Mouse (Mus musculus) liver, embryonic 15.5 days (tissue): ENCODE results near the gene Flvcr2. TPM values are rescaled to one million over a fixed set of nuclear protein-coding genes. Genes with fewer than 3 reads are reported as not detected.

Experiments
- ATAC-seq: fragments of 200-750 bp; cut with Nextera tagmentation; 2 replicates; pipeline ENCODE4 v1.8.0; 2017; ENCODE audit warnings: moderate number of reproducible peaks, mild to moderate bottlenecking, moderate library complexity; ENCODE audit not compliant: insufficient read depth
- H3K27ac ChIP-seq: fragments of 300-500 bp; sonication (generic); replicated peaks from 2 replicates; pipeline ENCODE4 v1.5.1; 2015; ENCODE audit warnings: mild to moderate bottlenecking, inconsistent platforms
- H3K27me3 ChIP-seq: fragments of 300-500 bp; sonication (generic); 2 replicates; pipeline ENCODE4 v1.6.1; 2015; ENCODE audit warnings: mild to moderate bottlenecking, inconsistent platforms
- H3K36me3 ChIP-seq: fragments of 300-500 bp; sonication (generic); replicated peaks from 2 replicates; pipeline ENCODE4 v1.6.1; 2015; ENCODE audit warnings: moderate library complexity, mild to moderate bottlenecking, inconsistent platforms
- H3K4me1 ChIP-seq: fragments of 300-500 bp; sonication (generic); replicated peaks from 2 replicates; pipeline ENCODE4 v1.6.1; 2015; ENCODE audit warnings: inconsistent platforms
- H3K4me2 ChIP-seq: fragments of 300-500 bp; sonication (generic); 2 replicates; pipeline ENCODE4 v1.6.1; 2015; ENCODE audit warnings: moderate library complexity, mild to moderate bottlenecking, inconsistent platforms
- H3K4me3 ChIP-seq: fragments of 300-500 bp; sonication (generic); replicated peaks from 2 replicates; pipeline ENCODE4 v1.5.1; 2015; ENCODE audit warnings: mild to moderate bottlenecking, inconsistent platforms
- H3K9ac ChIP-seq: fragments of 300-500 bp; sonication (generic); 2 replicates; pipeline ENCODE4 v1.6.1; 2015; ENCODE audit warnings: moderate library complexity, mild to moderate bottlenecking, inconsistent platforms
- H3K9me3 ChIP-seq: fragments of 300-500 bp; sonication (generic); replicated peaks from 2 replicates; pipeline ENCODE4 v1.6.1; 2016; ENCODE audit warnings: inconsistent platforms
- WGBS: fragments of 180-500 bp; shearing (Covaris S2); methylation state at CpG from one replicate; pipeline ENCODE4 v1.1.7; 2015; ENCODE audit warnings: mixed read lengths; ENCODE audit not compliant: insufficient replicate concordance; 5-methylcytosine and 5-hydroxymethylcytosine counted together
- polyA plus RNA-seq: library from polyadenylated mRNA; unstranded; fragments of >200 nt; fragmentation: Nextera tagmentation; extraction: Ambion mirVana; gene quantifications from 2 replicates; pipeline ENCODE4 v1.2.1, GENCODE M21; 2015

Gene Flvcr2
- polyA plus RNA-seq, 1 experiment from 2014 or later, result 7.2 TPM

DNA sequence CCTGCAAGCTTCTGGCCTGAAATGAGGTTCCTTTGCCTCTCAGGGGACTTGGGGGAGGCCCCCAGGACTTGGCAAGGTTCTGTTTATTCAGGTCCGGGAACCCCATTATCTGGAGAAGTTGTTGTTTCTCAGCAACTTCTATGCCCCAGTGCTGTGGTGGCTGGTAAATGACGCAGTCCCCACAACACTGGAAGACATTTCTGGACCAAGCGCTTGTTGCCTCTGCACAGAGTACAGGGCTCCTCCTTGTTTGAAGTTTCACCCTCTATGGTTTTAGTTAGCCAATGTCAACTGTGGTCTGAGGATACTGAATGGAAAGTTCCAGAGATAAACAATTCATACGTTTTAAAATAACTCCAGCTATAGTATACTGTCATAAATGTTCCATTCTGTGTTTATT lies 39.4 kb upstream of the Flvcr2 start:
- Histone ChIP-seq H3K9me3 (no peaks in the 10 kb centered on the region), H3K36me3 (no peaks in the 10 kb centered on the region), H3K4me3 (no peak overlapping the region), H3K27ac (no peak overlapping the region), H3K4me1 (peaks cover 23% of the 10 kb centered on the region), H3K9ac (no peak overlapping the region), H3K4me2 (no peak overlapping the region), H3K27me3 (0 out of 2 replicates have a peak, but pooled peaks cover 7% of the 10 kb centered on the region)
- 71% methylated on average over 4 of the region's 4 CpGs for WGBS
- no peak for ATAC-seq

DNA sequence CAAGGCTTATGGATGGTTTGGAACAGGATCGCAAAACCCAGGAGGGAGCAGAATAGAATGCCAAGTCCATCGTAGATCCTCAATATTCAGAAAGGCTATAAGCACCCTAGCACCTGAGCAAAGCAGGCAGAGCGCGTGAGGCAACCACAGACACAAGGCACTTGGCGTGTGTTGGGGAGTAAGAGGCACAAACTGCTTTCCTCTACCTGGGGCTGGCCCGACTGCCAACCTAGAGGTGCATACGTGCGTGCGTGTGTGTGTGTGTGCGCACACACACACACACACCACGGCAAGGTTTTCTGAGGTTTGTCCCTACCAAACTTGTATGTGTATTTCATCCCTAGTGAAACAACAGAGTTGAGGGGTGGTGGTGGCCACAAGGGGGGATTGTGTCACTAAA lies 38.9 kb upstream of the Flvcr2 start:
- WGBS, result 76% methylated on average over 11 of the region's 11 CpGs
- H3K9ac ChIP-seq, result no peak overlapping the region
- no peaks in the 10 kb centered on the region for H3K9me3 ChIP-seq
- H3K27ac ChIP-seq, result no peak overlapping the region
- H3K36me3 ChIP-seq, result no peaks in the 10 kb centered on the region
- peaks cover 23% of the 10 kb centered on the region for H3K4me1 ChIP-seq
- H3K4me2 ChIP-seq, result no peak overlapping the region
- ATAC-seq, result no peak
- no peak overlapping the region for H3K4me3 ChIP-seq
- 0 out of 2 replicates have a peak, but pooled peaks cover 7% of the 10 kb centered on the region for H3K27me3 ChIP-seq

DNA sequence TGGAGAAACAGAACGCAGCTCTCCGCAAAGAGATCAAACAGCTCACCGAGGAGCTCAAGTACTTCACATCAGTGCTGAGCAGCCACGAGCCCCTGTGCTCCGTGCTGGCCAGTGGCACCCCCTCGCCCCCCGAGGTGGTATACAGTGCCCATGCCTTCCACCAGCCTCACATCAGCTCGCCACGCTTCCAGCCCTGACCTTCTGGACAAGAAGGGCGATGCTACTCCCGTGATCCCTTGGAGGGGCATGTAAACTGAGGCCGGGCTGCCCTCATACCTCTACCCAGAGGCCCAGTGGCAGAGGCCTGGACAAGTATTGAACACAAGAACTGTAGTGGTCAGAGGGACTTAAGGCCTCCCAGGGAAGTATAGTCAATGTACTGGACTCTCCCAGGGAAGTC lies 37.8 kb upstream of the Flvcr2 start:
- H3K4me2 ChIP-seq, result no peak overlapping the region
- 0 out of 2 replicates have a peak, but pooled peaks cover 7% of the 10 kb centered on the region for H3K27me3 ChIP-seq
- WGBS, result 70% methylated on average over 12 of the region's 12 CpGs
- H3K36me3 ChIP-seq, result no peaks in the 10 kb centered on the region
- H3K9ac ChIP-seq, result no peak overlapping the region
- no peak overlapping the region for H3K4me3 ChIP-seq
- ATAC-seq, result no peak
- no peaks in the 10 kb centered on the region for H3K9me3 ChIP-seq
- H3K27ac ChIP-seq, result no peak overlapping the region
- H3K4me1 ChIP-seq, result peaks cover 23% of the 10 kb centered on the region

DNA sequence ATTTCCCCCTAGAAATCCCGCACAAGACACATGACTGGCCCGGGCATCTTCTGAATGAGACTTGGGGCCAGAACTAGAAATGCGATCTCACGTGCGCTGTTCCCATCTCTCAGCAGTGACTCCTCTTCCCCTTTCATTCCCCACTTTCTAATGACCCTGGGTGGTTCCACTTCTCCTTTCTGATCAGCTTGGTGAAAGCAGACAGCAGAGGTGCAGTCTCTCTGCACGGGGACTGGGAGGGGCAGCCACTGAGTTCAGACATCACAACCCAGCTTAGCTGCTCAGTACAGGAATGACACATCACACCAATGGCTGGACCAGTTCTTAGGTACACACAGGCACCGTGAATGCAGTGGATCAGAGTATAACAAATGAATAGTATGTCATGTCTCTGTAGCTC lies 35.6 kb upstream of the Flvcr2 start:
- Histone ChIP-seq H3K9me3 (no peaks in the 10 kb centered on the region), H3K4me3 (no peak overlapping the region), H3K4me2 (no peak overlapping the region), H3K27ac (no peak overlapping the region), H3K27me3 (0 out of 2 replicates have a peak, but pooled peaks cover 7% of the 10 kb centered on the region), H3K4me1 (peaks cover 7% of the 10 kb centered on the region), H3K36me3 (no peaks in the 10 kb centered on the region), H3K9ac (no peak overlapping the region)
- WGBS, result 41% methylated on average over 7 of the region's 7 CpGs
- ATAC-seq, result no peak

DNA sequence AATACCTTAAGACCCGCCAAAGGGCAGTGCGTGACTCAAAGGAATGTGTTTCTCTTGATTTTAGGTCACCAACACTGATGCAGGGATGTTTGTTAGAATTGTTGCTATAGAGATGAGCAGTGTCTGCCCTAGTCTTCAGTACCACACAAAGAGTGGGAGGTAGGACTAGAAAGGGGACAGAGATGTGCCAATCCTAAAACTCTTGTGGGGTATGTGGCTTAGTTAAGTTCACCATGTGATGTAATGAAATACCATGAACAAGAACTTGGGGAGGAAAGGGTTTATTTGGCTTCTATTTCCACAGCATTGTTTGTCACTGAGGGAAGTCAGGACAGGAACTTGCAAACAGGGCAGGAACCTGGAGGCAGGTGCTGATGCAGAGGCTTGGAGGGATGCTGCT lies 33.8 kb upstream of the Flvcr2 start:
- Histone ChIP-seq H3K27ac (no peak overlapping the region), H3K4me3 (no peak overlapping the region), H3K9ac (no peak overlapping the region), H3K4me2 (no peak overlapping the region), H3K36me3 (no peaks in the 10 kb centered on the region), H3K9me3 (no peaks in the 10 kb centered on the region), H3K27me3 (no peaks in the 10 kb centered on the region), H3K4me1 (no peaks in the 10 kb centered on the region)
- no peak for ATAC-seq
- WGBS, result 61% methylated on average over 2 of the region's 2 CpGs

DNA sequence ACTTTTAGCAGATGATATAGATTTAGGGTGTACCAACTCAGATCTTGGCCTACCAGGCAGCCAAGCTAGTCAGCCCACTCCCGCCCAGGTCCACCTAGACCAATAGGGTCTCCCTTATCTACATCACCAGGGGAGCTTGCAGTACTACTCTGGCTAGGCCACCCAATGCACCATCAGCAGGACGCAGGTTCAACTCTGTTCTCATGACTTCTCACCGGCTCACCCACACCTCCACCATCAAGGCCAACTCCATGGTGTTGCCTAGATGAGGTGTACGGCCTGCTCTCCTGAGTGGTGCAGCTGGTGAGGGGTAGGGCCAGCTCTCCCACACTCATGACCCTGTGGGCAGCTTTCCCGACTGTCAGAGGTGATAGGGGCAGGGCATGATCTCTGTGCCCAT lies 32.2 kb upstream of the Flvcr2 start:
- Histone ChIP-seq H3K36me3 (no peaks in the 10 kb centered on the region), H3K4me1 (no peaks in the 10 kb centered on the region), H3K27me3 (no peaks in the 10 kb centered on the region), H3K9me3 (no peaks in the 10 kb centered on the region), H3K4me3 (no peak overlapping the region), H3K9ac (no peak overlapping the region), H3K4me2 (no peak overlapping the region), H3K27ac (no peak overlapping the region)
- 70% methylated on average over 5 of the region's 5 CpGs for WGBS
- ATAC-seq, result no peak

DNA sequence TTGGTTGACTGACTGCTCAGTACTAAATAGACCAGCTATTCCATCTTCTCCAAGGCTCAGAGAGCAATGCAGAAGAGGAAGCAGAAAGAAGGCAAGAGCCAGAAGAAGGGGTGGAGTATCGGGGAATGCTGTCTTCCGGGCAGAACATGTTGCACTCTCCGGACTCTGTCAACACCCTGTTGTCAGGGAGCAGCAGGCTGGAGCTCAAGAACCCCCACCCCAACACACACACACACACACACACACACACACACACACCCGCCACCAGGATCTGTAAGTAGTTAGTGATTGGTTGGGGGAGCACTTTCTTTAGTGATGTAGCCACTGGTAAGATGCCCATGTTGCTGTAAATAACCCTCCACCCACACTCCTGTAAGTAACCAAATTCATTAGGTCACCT lies 21.0 kb upstream of the Flvcr2 start:
- H3K4me2 ChIP-seq, result no peak overlapping the region
- no peak for ATAC-seq
- WGBS, result 45% methylated on average over 4 of the region's 4 CpGs
- no peaks in the 10 kb centered on the region for H3K36me3 ChIP-seq
- no peak overlapping the region for H3K27ac ChIP-seq
- H3K4me3 ChIP-seq, result no peak overlapping the region
- no peaks in the 10 kb centered on the region for H3K4me1 ChIP-seq
- H3K9me3 ChIP-seq, result no peaks in the 10 kb centered on the region
- no peaks in the 10 kb centered on the region for H3K27me3 ChIP-seq
- no peak overlapping the region for H3K9ac ChIP-seq

DNA sequence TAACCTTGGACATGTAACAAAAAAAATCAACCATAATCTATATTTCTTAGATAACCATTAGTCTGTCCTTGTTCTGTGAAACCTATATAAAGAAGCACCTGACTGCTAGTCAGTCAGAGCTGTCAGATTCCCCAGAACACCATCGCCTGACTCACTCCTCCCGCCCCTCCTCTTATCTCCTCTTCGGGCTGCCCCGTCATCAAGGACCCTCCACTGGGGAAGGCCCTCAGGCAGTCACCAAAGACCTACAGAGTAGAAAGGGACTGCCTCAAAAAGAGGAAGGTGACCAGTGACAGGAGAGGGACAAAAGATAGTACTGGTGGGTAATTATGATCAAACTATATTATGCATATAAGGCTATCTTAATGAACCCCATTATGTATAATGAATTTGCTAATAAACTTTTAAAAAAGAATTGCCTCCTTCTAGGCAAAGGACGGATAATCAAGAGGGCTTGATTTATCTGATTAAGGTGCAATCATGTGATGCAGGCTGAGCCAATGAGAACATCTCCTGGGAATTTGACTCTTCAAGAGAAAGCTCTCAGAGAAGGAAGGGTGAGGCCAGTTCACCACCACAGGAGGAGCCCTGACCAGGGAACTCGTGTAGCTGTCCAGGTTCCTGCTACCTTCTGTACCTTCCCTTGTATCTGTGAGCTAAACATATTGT lies 19.5 kb upstream of the Flvcr2 start:
- Histone ChIP-seq H3K4me1 (no peaks in the 10 kb centered on the region), H3K9ac (no peak overlapping the region), H3K4me2 (no peak overlapping the region), H3K27ac (no peak overlapping the region), H3K4me3 (no peak overlapping the region), H3K27me3 (no peaks in the 10 kb centered on the region), H3K9me3 (no peaks in the 10 kb centered on the region), H3K36me3 (no peaks in the 10 kb centered on the region)
- 22% methylated on average over 6 of the region's 6 CpGs for WGBS
- no peak for ATAC-seq

DNA sequence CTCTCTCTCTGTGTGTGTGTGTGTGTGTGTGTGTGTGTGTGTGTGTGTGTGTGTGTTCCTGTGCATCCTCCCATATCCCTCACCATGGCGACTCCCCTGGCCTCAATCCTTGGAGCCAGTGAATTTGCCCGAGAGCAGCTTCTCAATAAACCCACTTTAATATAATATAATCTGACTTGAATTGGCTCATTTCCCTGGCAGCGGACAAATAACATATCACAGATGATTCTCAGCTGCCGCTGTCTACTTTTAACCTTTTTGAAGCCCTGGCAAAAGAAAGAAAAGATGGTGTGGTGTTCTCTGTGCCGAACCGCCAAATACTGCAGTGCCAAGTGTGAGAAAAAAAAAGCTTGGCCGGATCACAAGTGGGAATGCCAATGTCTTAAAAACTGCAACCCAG lies 18.2 kb upstream of the Flvcr2 start:
- Histone ChIP-seq H3K4me3 (no peak overlapping the region), H3K4me2 (no peak overlapping the region)
- ATAC-seq, result no peak

DNA sequence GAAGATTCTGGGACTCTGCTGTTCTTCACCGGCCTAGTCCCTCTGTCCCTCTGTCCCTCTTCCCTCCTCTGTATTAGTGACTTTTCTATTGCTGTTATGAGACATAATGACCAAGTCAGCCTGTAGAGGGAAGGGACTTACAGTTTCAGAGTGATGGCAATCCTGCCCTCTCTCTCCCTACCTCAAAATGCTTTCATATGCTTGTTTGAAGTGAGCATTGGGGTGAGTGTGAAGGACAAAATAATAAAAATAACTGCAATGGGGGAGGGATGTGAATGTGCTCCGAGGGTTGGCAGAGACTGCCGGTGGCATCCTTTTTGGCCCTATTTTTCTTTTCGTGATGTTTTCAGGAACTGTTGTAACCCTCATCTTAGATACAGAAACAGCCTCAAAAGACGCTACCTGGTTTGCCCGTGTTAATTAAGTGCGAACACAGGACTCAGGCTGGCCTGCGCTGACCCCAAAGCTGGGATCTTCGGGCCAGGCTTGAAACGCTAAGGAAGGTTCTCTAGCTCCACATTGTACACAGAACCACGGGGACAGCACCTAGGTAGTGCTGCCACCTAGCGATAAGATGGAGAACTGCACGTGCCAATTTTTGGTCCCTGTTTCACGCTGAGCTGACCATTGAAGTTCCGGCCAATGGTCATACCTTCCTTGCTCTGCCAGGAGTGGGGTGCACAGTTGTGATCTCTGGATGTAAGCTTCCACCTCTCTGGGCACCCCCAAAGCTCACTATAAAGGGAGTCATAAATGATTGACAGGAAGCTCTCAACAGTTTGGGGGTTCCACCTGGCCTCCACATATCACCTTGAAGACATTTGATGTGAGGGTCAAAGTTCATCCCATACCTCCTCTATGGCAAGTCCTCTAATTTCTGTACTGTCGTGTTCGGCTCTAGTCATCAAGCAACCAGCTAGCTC lies 17.1 kb upstream of the Flvcr2 start:
- no peaks in the 10 kb centered on the region for H3K27me3 ChIP-seq
- no peaks in the 10 kb centered on the region for H3K9me3 ChIP-seq
- no peak overlapping the region for H3K27ac ChIP-seq
- no peak overlapping the region for H3K9ac ChIP-seq
- H3K4me1 ChIP-seq, result no peaks in the 10 kb centered on the region
- H3K4me2 ChIP-seq, result no peak overlapping the region
- H3K36me3 ChIP-seq, result no peaks in the 10 kb centered on the region
- 26% methylated on average over 17 of the region's 17 CpGs for WGBS
- no peak for ATAC-seq
- no peak overlapping the region for H3K4me3 ChIP-seq

More for the DNA sequence above, 18.2 kb upstream of the Flvcr2 start:
- no peaks in the 10 kb centered on the region for H3K9me3 ChIP-seq
- H3K4me1 ChIP-seq, result no peaks in the 10 kb centered on the region
- 68% methylated on average over 7 of the region's 7 CpGs for WGBS
- no peak overlapping the region for H3K9ac ChIP-seq
- H3K36me3 ChIP-seq, result no peaks in the 10 kb centered on the region
- no peak overlapping the region for H3K27ac ChIP-seq
- no peaks in the 10 kb centered on the region for H3K27me3 ChIP-seq

DNA sequence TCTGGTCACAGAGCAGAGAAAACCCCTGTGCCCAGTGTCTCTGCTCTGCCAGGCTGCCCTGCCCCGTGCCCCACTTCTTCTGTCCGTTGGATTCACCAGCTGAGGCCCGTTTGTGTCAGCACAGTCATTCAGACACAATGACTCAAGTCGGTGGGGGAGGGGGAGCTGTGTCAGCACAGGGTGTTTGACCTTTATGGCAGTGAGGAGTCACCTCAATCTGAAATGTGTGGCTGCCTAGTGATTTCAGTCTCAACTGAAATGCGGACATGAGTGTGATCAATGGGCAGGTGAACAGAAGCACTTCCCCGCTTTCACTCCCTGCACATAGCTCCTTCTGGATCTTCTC lies 16.4 kb upstream of the Flvcr2 start:
- 45% methylated on average over 6 of the region's 6 CpGs for WGBS
- H3K27me3 ChIP-seq, result no peaks in the 10 kb centered on the region
- ATAC-seq, result no peak
- H3K9ac ChIP-seq, result no peak overlapping the region
- no peaks in the 10 kb centered on the region for H3K36me3 ChIP-seq
- no peak overlapping the region for H3K4me3 ChIP-seq
- no peak overlapping the region for H3K4me2 ChIP-seq
- no peak overlapping the region for H3K27ac ChIP-seq
- H3K4me1 ChIP-seq, result no peaks in the 10 kb centered on the region
- no peaks in the 10 kb centered on the region for H3K9me3 ChIP-seq
